Mouse (Mus musculus) small intestine, adult 2 months (tissue): ENCODE data around the gene Gfpt1.

ENCODE experiments used
- CTCF ChIP-seq: fragments of 200-500 bp; IDR thresholded peaks from 2 replicates; pipeline ENCODE4 v1.5.1; 2012; ENCODE audit warnings: low read depth, mild to moderate bottlenecking, control low read depth, inconsistent platforms, low read length, moderate library complexity, mixed read lengths; ENCODE audit not compliant: insufficient replicate concordance, insufficient read length; ENCODE audit errors: extremely low read depth
- POLR2A ChIP-seq: fragments of 200-500 bp; IDR thresholded peaks from 2 replicates; pipeline ENCODE4 v1.6.1; 2012; ENCODE audit warnings: low read depth, mild to moderate bottlenecking, control low read depth, inconsistent platforms, low read length, moderate library complexity

DNA sequence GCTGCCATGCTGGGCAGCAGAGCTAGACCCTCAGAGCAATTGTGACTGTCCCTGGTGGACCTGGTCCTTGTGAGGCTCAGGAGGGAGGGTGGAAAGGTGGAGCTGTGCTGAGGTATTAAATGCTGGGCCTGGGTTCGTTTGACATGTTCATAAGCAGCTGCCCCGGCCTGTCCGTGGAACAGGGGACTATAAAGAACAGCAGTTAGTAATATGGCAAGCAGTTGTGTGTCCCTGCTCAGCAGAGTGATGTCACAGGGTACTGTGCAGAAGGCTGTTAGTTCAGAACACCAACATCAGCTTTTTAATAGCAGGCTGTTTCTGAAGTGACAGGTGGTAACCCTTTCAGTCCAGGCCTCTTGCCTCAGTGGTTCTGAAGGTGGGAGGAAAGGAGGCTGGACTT is 48.2 kb downstream of the Gfpt1 start:
- TF ChIP-seq POLR2A (no peak), CTCF (no peak)
